Mouse (Mus musculus): Measurements from ENCODE around the gene Kdm2a. TPM values are rescaled to one million over a fixed set of nuclear protein-coding genes. Genes with fewer than 3 reads are reported as not detected.

Gene Kdm2a
- polyA plus RNA-seq, 1 experiment: 51.6 TPM

- TF ChIP-seq GATA1 (IDR thresholded peaks at IDR 0.05; ENCODE audit: low read length): no peak
These were observed 78.8 kb downstream of the Kdm2a start for GRCm38 (mm10) chr19:4319272-4319671.

- TF ChIP-seq GATA1 (IDR thresholded peaks at IDR 0.05; ENCODE audit: low read length): no peak
These were observed 80.9 kb downstream of the Kdm2a start for GRCm38 (mm10) chr19:4317181-4317580.

GRCm38 (mm10) chr19:4315223-4315944 lies 82.7 kb downstream of the Kdm2a start:
- TF ChIP-seq GATA1 (IDR thresholded peaks at IDR 0.05; ENCODE audit: low read length): no peak

- no peak for TF ChIP-seq GATA1 (IDR thresholded peaks at IDR 0.05; ENCODE audit: low read length)
These were observed 88.3 kb downstream of the Kdm2a start for GRCm38 (mm10) chr19:4309776-4310185.

GRCm38 (mm10) chr19:4309302-4309701 lies 88.8 kb downstream of the Kdm2a start:
- TF ChIP-seq GATA1 (IDR thresholded peaks at IDR 0.05; ENCODE audit: low read length): no peak

- TF ChIP-seq GATA1 (IDR thresholded peaks at IDR 0.05; ENCODE audit: low read length): no peak
These were observed 91.9 kb downstream of the Kdm2a start, which contains the start of gene Grk2 for GRCm38 (mm10) chr19:4306190-4306577. Grk2 (minus strand) TSS chr19:4306222.

- no peak for TF ChIP-seq GATA1 (IDR thresholded peaks at IDR 0.05; ENCODE audit: low read length)
These were observed 92.4 kb downstream of the Kdm2a start for GRCm38 (mm10) chr19:4305491-4306189.

- no peak for TF ChIP-seq GATA1 (IDR thresholded peaks at IDR 0.05; ENCODE audit: low read length)
These were observed 93.2 kb downstream of the Kdm2a start for GRCm38 (mm10) chr19:4304871-4305321.

- no peak for TF ChIP-seq GATA1 (IDR thresholded peaks at IDR 0.05; ENCODE audit: low read length)
These were observed 93.7 kb downstream of the Kdm2a start for GRCm38 (mm10) chr19:4304251-4304821.

GRCm38 (mm10) chr19:4303640-4303995 lies 94.5 kb downstream of the Kdm2a start:
- no peak for TF ChIP-seq GATA1 (IDR thresholded peaks at IDR 0.05; ENCODE audit: low read length)

GRCm38 (mm10) chr19:4302936-4303639 lies 95.0 kb downstream of the Kdm2a start:
- no peak for TF ChIP-seq GATA1 (IDR thresholded peaks at IDR 0.05; ENCODE audit: low read length)

GRCm38 (mm10) chr19:4301735-4302651 lies 96.1 kb downstream of the Kdm2a start:
- no peak for TF ChIP-seq GATA1 (IDR thresholded peaks at IDR 0.05; ENCODE audit: low read length)

- TF ChIP-seq GATA1 (IDR thresholded peaks at IDR 0.05; ENCODE audit: low read length): no peak
These were observed 97.0 kb downstream of the Kdm2a start for GRCm38 (mm10) chr19:4300852-4301734.

- no peak for TF ChIP-seq GATA1 (IDR thresholded peaks at IDR 0.05; ENCODE audit: low read length)
These were observed 97.8 kb downstream of the Kdm2a start for GRCm38 (mm10) chr19:4300271-4300704.

Data from G1E-ER4 (cell line).